Mouse (Mus musculus): ENCODE results near the gene Neb. TPM values are rescaled to one million over a fixed set of nuclear protein-coding genes. Genes with fewer than 3 reads are reported as not detected.
"Not testable (repeated sequence)": the region's sequence is repeated elsewhere in the genome, so short reads cannot be mapped to it uniquely, and the experiment has no call there.

Neb gene
- polyA plus RNA-seq, 1 experiment from 2014 or later: 0.29 TPM

DNA sequence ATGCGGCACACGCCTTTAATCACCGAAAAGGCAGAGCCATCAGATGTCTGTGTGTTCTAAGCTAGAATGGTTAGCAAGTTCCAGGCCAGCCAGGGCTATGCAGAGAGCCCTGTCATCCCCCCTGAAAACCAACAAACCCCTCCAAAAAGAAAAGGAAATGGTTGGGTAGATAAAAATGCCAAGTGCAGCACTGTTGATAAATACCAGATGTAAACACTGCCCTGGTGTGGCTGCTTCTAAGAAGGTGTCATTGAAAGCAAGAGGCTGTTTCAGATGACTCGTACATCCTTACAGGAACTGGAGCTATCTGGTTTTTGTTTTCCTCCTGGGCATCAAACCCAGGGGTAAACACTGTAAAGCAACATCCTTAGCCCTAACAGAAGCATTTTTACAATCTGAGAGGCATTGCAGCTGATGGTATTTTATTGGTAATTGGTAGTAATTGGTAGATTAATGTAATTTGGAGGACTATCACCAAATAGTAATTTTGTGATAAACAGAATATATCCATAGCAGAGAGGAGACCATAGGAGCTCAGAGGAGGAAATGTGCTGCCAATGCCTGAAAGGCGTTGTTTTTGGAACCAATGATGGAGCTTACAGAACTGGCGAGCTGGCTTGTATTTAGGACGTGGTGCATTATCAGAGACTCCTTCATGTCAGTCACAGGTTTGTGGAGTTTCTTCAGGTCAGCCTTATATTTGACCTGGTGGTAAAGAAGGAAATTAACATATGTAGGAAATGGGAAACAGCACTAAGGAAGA is 208.8 kb downstream of the Neb start:
- DNase-seq (ENCODE audit: low spot score, missing footprints): no peak
- H3K9me3 ChIP-seq (ENCODE audit: control insufficient read depth, low read length): no peaks in the 10 kb centered on the region
- H3K4me3 ChIP-seq (ENCODE audit: low read depth, low read length): no peak overlapping the region
- 93% methylated on average over 7 of the region's 7 CpGs for WGBS
- H3K4me1 ChIP-seq (ENCODE audit: control insufficient read depth, insufficient read depth, low read length): no peaks in the 10 kb centered on the region
- no peak overlapping the region for H3K27ac ChIP-seq (ENCODE audit: low read depth, low read length)
- no peak overlapping the region for H3K4me2 ChIP-seq
- H3K9ac ChIP-seq (ENCODE audit: low read length): no peak overlapping the region
- H3K36me3 ChIP-seq (ENCODE audit: control insufficient read depth, insufficient read depth, low read length): no peaks in the 10 kb centered on the region
- H3K27me3 ChIP-seq (ENCODE audit: control insufficient read depth, insufficient read depth, low read length): no peaks in the 10 kb centered on the region
- no peak for ATAC-seq (ENCODE audit: low FRiP score)

DNA sequence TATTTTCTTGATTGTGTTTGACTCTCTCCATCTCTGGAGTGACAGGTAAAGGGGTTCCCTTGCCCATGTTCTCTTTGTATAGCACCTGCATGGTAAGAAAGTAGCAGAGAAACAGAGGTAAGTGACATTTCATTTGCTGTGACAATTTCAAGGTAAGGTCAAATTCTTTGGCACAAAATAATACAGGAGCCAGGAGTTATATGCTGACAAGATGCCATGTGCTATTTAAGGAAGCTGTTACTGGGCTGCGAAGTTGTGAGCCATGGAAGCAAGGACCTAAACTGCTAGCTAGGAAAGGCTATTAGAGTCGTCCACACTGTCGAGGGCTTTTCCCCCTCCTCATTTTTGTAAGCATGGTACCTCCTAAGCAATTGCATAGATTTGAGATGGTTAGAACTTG is 225.2 kb downstream of the Neb start:
- H3K36me3 ChIP-seq (ENCODE audit: control insufficient read depth, insufficient read depth, low read length): no peaks in the 10 kb centered on the region
- no peak overlapping the region for H3K9ac ChIP-seq (ENCODE audit: low read length)
- DNase-seq (ENCODE audit: low spot score, missing footprints) (no peak), ATAC-seq (ENCODE audit: low FRiP score) (no peak)
- 93% methylated on average over 3 of the region's 3 CpGs for WGBS
- H3K4me1 ChIP-seq (ENCODE audit: control insufficient read depth, insufficient read depth, low read length): no peaks in the 10 kb centered on the region
- H3K27me3 ChIP-seq (ENCODE audit: control insufficient read depth, insufficient read depth, low read length): no peaks in the 10 kb centered on the region
- H3K9me3 ChIP-seq (ENCODE audit: control insufficient read depth, low read length): no peaks in the 10 kb centered on the region
- no peak overlapping the region for H3K4me3 ChIP-seq (ENCODE audit: low read depth, low read length)
- no peak overlapping the region for H3K27ac ChIP-seq (ENCODE audit: low read depth, low read length)
- no peak overlapping the region for H3K4me2 ChIP-seq

DNA sequence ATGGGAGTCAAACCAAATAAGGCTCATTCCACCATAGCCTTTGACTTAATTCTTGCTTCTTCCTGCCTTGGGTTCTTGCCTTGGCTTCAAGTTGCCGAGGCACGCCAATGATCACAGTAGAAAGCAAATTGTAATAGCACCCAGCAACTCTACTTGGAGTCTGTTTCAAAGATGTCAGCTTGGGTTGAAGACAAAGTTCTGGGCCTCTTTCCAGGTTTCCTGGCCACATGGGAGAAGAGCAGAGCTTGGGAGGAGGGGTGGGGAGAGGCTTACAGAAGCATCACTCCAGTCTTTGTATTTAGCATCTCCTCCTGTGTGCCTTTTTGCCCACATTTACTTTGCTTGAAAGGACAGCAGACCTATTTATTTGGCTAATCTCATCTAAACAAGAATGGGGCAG is 244.9 kb downstream of the Neb start:
- Histone ChIP-seq H3K9ac (ENCODE audit: low read length) (no peak overlapping the region), H3K4me3 (ENCODE audit: low read depth, low read length) (no peak overlapping the region), H3K9me3 (ENCODE audit: control insufficient read depth, low read length) (no peaks in the 10 kb centered on the region), H3K36me3 (ENCODE audit: control insufficient read depth, insufficient read depth, low read length) (peaks cover 2% of the 10 kb centered on the region), H3K4me1 (ENCODE audit: control insufficient read depth, insufficient read depth, low read length) (no peaks in the 10 kb centered on the region), H3K27me3 (ENCODE audit: control insufficient read depth, insufficient read depth, low read length) (no peaks in the 10 kb centered on the region), H3K27ac (ENCODE audit: low read depth, low read length) (no peak overlapping the region), H3K4me2 (no peak overlapping the region)
- ATAC-seq (ENCODE audit: low FRiP score) (no peak), DNase-seq (ENCODE audit: low spot score, missing footprints) (no peak)
- WGBS: 100% methylated on average over 2 of the region's 2 CpGs

DNA sequence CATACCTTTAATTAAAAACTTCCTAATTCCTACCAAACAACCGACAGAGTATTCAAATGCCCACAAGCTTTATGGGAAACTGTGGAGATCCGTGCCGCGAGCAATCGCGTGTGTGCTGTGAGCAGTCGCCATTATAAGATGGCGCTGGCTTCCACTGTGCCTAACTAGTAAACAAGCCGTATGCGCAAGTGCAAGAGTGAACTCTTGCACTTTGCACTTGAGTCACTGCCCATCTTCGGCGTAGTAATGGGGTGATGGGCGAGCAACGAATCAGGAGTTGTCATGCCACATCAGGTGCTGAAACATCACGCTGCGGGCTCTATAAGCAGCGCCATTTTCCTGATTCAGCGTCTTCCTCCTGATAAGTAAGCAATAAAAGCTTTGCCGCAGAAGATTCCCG is 246.9 kb downstream of the Neb start:
- 97% methylated on average over 20 of the region's 20 CpGs for WGBS
- not testable (repeated sequence) for H3K36me3 ChIP-seq (ENCODE audit: control insufficient read depth, insufficient read depth, low read length)

DNA sequence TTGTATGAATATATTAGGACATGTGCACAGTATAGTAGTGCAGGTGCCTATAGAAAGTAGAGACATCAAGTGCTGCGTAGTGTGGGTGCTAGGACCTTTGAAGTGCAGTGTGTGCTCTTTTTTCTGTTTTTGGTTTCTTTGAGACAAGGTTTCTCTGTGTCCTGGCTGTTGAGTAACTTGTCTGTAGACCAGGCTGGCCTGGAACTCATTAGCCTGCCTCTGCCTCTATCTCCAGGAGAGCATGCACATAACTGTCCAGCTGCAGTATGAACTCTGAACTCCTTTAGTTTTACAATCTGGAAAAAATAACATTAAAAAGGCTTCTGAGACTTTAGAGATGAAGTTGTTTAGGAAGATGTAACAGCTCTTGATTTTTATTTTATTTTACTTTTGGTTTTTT is 264.2 kb downstream of the Neb start:
- H3K9ac ChIP-seq (ENCODE audit: low read length): no peak overlapping the region
- H3K9me3 ChIP-seq (ENCODE audit: control insufficient read depth, low read length): no peaks in the 10 kb centered on the region
- H3K27ac ChIP-seq (ENCODE audit: low read depth, low read length): no peak overlapping the region
- no peak overlapping the region for H3K4me3 ChIP-seq (ENCODE audit: low read depth, low read length)
- peaks cover 25% of the 10 kb centered on the region for H3K36me3 ChIP-seq (ENCODE audit: control insufficient read depth, insufficient read depth, low read length)
- ATAC-seq (ENCODE audit: low FRiP score): no peak
- no peak for DNase-seq (ENCODE audit: low spot score, missing footprints)
- H3K27me3 ChIP-seq (ENCODE audit: control insufficient read depth, insufficient read depth, low read length): no peaks in the 10 kb centered on the region
- H3K4me2 ChIP-seq: no peak overlapping the region
- 94% methylated on average over 1 of the region's 1 CpGs for WGBS
- H3K4me1 ChIP-seq (ENCODE audit: control insufficient read depth, insufficient read depth, low read length): no peaks in the 10 kb centered on the region

More for the DNA sequence above, 246.9 kb downstream of the Neb start:
- not testable (repeated sequence) for H3K4me1 ChIP-seq (ENCODE audit: control insufficient read depth, insufficient read depth, low read length); H3K4me2 ChIP-seq; H3K27me3 ChIP-seq (ENCODE audit: control insufficient read depth, insufficient read depth, low read length); H3K9me3 ChIP-seq (ENCODE audit: control insufficient read depth, low read length); ATAC-seq (ENCODE audit: low FRiP score); H3K4me3 ChIP-seq (ENCODE audit: low read depth, low read length); H3K27ac ChIP-seq (ENCODE audit: low read depth, low read length); H3K9ac ChIP-seq (ENCODE audit: low read length); DNase-seq (ENCODE audit: low spot score, missing footprints)

Small RNA genes lying within 50 kb of the gene (microRNA-seq; reads per million reads assigned to microRNA genes)
- not detected for gene Gm22095

Other genes starting within 250 kb of the Neb start
- gene Arl5a, start 46.4 kb upstream of the Neb start, polyA plus RNA-seq (2014; fragmentation: Nextera tagmentation; extraction: Ambion mirVana): 77.9 and 79.1 TPM in 2 replicates

All from midbrain, embryonic 11.5 days (tissue).